Mouse (Mus musculus) bone marrow macrophage, adult 2 months (primary cell): ENCODE measurements around the gene Cyfip2.

ENCODE experiments used
- CTCF ChIP-seq: IDR thresholded peaks from 2 replicates; pipeline ENCODE4 v1.5.1; 2012; ENCODE audit warnings: low read depth, mild to moderate bottlenecking, low read length, moderate library complexity
- POLR2A ChIP-seq: IDR thresholded peaks from 2 replicates; pipeline ENCODE4 v1.6.1; 2012; ENCODE audit warnings: mild to moderate bottlenecking, low read depth, low read length, borderline replicate concordance

GRCm38 (mm10) chr11:46225345-46225744, 87.3 kb downstream of the Cyfip2 start:
- TF ChIP-seq CTCF (no peak), POLR2A (no peak)
